In the genomic region with DNA sequence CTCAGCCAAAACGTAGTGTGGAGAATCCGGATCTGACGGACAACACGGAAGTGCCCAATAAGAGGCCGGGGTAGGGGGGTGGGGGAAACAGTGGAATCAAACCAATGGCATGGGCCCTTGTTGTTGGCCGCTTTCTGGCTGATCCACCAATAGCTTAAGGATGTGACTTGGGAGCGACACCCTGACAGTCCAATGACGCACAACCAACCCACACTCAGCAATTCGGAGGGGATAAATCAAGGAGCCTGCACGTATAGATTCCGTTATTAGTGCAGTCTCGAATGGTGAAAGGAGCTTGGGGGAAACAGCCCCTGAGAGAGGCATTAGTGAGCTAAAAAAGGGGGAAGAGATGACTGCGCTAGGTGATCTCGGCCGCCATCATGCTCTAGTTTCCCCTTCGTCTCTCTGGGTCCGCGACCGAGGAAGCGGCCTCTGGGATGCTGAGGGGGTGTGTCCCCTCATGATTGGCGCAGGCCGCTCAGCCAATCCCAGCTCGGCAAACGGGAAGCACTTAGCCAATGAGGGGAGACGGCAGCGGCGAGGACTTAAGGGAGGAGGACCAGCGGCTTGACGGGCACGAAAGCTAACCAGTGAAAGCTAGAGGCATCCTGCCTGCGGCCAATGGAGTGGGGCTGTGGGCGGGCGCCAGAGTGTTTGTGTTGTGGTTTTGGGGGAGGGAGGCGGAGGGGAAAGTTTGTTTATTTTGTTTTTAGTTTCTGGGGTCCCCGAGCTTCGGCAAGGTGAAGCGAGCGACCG, we compare ENCODE assay signal across 8 mouse cellular contexts. TPM values are rescaled to one million over a fixed set of nuclear protein-coding genes. Genes with fewer than 3 reads are reported as not detected.
DNase-seq lines count a peak whose midpoint lies in the region; ATAC-seq and TF ChIP-seq lines count a peak whose summit lies in the region.

A gene (plus strand): TSS at position 706 of the 756 bp plus-strand sequence.

- WGBS in bone marrow, adult 2 months: under 1% methylated on average over 39 of the region's 39 CpGs
- under 1% methylated on average over 39 of the region's 39 CpGs for WGBS in embryonic facial prominence, embryonic 15.5 days
- under 1% methylated on average over 39 of the region's 39 CpGs for WGBS in limb, embryonic 14.5 days
- under 1% methylated on average over 39 of the region's 39 CpGs for WGBS in midbrain, postnatal 0 days

- peak within 1 kb of the TSS; percentile 87 for H3K9ac ChIP-seq in embryonic facial prominence, embryonic 15.5 days
- peak within 1 kb of the TSS; percentile 90 for H3K9ac ChIP-seq in limb, embryonic 14.5 days (ENCODE audit: low read depth, low read length, severe bottlenecking)
- peak within 1 kb of the TSS; percentile 92 for H3K9ac ChIP-seq in midbrain, postnatal 0 days (replicated peaks; ENCODE audit: low read length, poor library complexity, severe bottlenecking)

- peak; percentile 100 for DNase-seq in 416B (ENCODE audit: low read depth)
- peak; percentile 99 for DNase-seq in heart, adult 8-10 months (ENCODE audit: low spot score)
- peak; percentile 99 for DNase-seq in kidney, adult 9 months
- peak; percentile 99 for DNase-seq in limb, embryonic 14.5 days (ENCODE audit: low spot score)
- peak; percentile 99 for DNase-seq in midbrain, postnatal 0 days (ENCODE audit: low spot score)
- peak; percentile 97 for DNase-seq in spleen, postnatal 14 days (ENCODE audit: low spot score in 2 of 2)

- H3K27me3 ChIP-seq in embryonic facial prominence, embryonic 15.5 days: no peaks in the 10 kb centered on the region
- H3K27me3 ChIP-seq in limb, embryonic 14.5 days (ENCODE audit: control insufficient read depth, insufficient read depth, low read length): no peaks in the 10 kb centered on the region
- no peaks in the 10 kb centered on the region for H3K27me3 ChIP-seq in midbrain, postnatal 0 days (ENCODE audit: insufficient read depth, low read length)

- no peaks in the 10 kb centered on the region for H3K36me3 ChIP-seq in embryonic facial prominence, embryonic 15.5 days
- no peaks in the 10 kb centered on the region for H3K36me3 ChIP-seq in limb, embryonic 14.5 days (ENCODE audit: control insufficient read depth, insufficient read depth, low read length)
- no peaks in the 10 kb centered on the region for H3K36me3 ChIP-seq in midbrain, postnatal 0 days (ENCODE audit: insufficient read depth, low read length)

- peak within 1 kb of the TSS; percentile 94 for H3K4me3 ChIP-seq in bone marrow, adult 2 months (replicated peaks; ENCODE audit: control insufficient read depth, low read depth, low read length)
- H3K4me3 ChIP-seq in embryonic facial prominence, embryonic 15.5 days (replicated peaks): peak within 1 kb of the TSS; percentile 99
- H3K4me3 ChIP-seq in limb, embryonic 14.5 days (replicated peaks; ENCODE audit: low read length): peak within 1 kb of the TSS; percentile 94
- H3K4me3 ChIP-seq in midbrain, postnatal 0 days (ENCODE audit: low read depth, low read length): peak within 1 kb of the TSS; percentile 91

- no peaks in the 10 kb centered on the region for H3K9me3 ChIP-seq in embryonic facial prominence, embryonic 15.5 days (replicated peaks)
- no peaks in the 10 kb centered on the region for H3K9me3 ChIP-seq in limb, embryonic 14.5 days (ENCODE audit: control insufficient read depth, low read length)
- no peaks in the 10 kb centered on the region for H3K9me3 ChIP-seq in midbrain, postnatal 0 days (ENCODE audit: low read length)

- ATAC-seq in embryonic facial prominence, embryonic 15.5 days (ENCODE audit: insufficient number of reproducible peaks, low FRiP score, low TSS enrichment, low read depth): peak; percentile 98
- peak; percentile 95 for ATAC-seq in limb, embryonic 14.5 days (ENCODE audit: low FRiP score, low read depth)
- peak; percentile 96 for ATAC-seq in midbrain, postnatal 0 days (ENCODE audit: low FRiP score)

- H3K4me1 ChIP-seq in bone marrow, adult 2 months (ENCODE audit: control insufficient read depth, insufficient read depth, low read length): no peaks in the 10 kb centered on the region; the same call in 1 of the 2 replicates
- peaks cover 32% of the 10 kb centered on the region for H3K4me1 ChIP-seq in embryonic facial prominence, embryonic 15.5 days
- H3K4me1 ChIP-seq in limb, embryonic 14.5 days (ENCODE audit: control insufficient read depth, insufficient read depth, low read length): peaks cover 28% of the 10 kb centered on the region
- no peaks in the 10 kb centered on the region; the same call in 1 of the 2 replicates for H3K4me1 ChIP-seq in midbrain, postnatal 0 days (ENCODE audit: insufficient read depth, low read length)

- no peak for TF ChIP-seq CTCF in bone marrow, adult 2 months (IDR thresholded peaks at IDR 0.05; ENCODE audit: control insufficient read depth, insufficient read depth, low read length)
- no peak for TF ChIP-seq CTCF in midbrain, postnatal 0 days (IDR thresholded peaks at IDR 0.05)

- H3K27ac ChIP-seq in bone marrow, adult 2 months (ENCODE audit: control insufficient read depth, insufficient read depth, low read depth, low read length, poor library complexity): peak within 1 kb of the TSS; percentile 95
- H3K27ac ChIP-seq in embryonic facial prominence, embryonic 15.5 days (replicated peaks): peak within 1 kb of the TSS; percentile 96
- peak within 1 kb of the TSS; percentile 92 for H3K27ac ChIP-seq in limb, embryonic 14.5 days (replicated peaks; ENCODE audit: low read depth, low read length)
- peak within 1 kb of the TSS; percentile 95 for H3K27ac ChIP-seq in midbrain, postnatal 0 days (ENCODE audit: low read depth, low read length)

- peak; percentile 94 for TF ChIP-seq POLR2A in bone marrow, adult 2 months (IDR thresholded peaks at IDR 0.05; ENCODE audit: borderline replicate concordance, control insufficient read depth, low read depth, low read length)
- peak; percentile 83; the same call in 1 of the 2 replicates for TF ChIP-seq POLR2A in limb, embryonic 14.5 days (IDR thresholded peaks at IDR 0.05; ENCODE audit: borderline replicate concordance, extremely low read depth, insufficient read depth, insufficient read length)

- peak within 1 kb of the TSS; percentile 91 for H3K4me2 ChIP-seq in embryonic facial prominence, embryonic 15.5 days (replicated peaks)
- H3K4me2 ChIP-seq in limb, embryonic 14.5 days (replicated peaks; ENCODE audit: low read depth, low read length, severe bottlenecking): peak within 1 kb of the TSS; percentile 56
- peak within 1 kb of the TSS; percentile 64 for H3K4me2 ChIP-seq in midbrain, postnatal 0 days (ENCODE audit: low read depth, low read length, poor library complexity, severe bottlenecking)

RNA-seq across cellular contexts. Expression of the gene that starts here (rescaled TPM):
- polyA plus RNA-seq in bone marrow, adult 2 months (2011; ENCODE audit: insufficient read depth, insufficient read length, low replicate concordance, missing spikeins): 29.2 and 65.3 TPM in 2 replicates
- polyA plus RNA-seq in embryonic facial prominence, embryonic 15.5 days (2015; fragmentation: Nextera tagmentation; extraction: Ambion mirVana): 23.9 and 28.3 TPM in 2 replicates
- 10 to 100 TPM; 48.4 to 52.2 (median 48.9) TPM for total RNA-seq in heart, adult 8-10 months (2022)
- polyA plus RNA-seq in limb, embryonic 14.5 days (2012; rRNA removed): 12.5 and 14.0 TPM in 2 replicates
- polyA plus RNA-seq in limb, embryonic 14.5 days (2014; fragmentation: Nextera tagmentation; extraction: Ambion mirVana): 15.8 and 19.4 TPM in 2 replicates
- total RNA-seq in midbrain, postnatal 0 days (2014; rRNA removed): 30.0 and 39.0 TPM in 2 replicates
- 21.5 and 26.3 TPM in 2 replicates for polyA plus RNA-seq in midbrain, postnatal 0 days (2015; fragmentation: Nextera tagmentation; extraction: Ambion mirVana)

Comparison
In these comparisons a context has a peak if more than half of its experiments do, and no peak if none do; other contexts are left out.
1. Peak in every context shown above with its lines: DNase-seq, ATAC-seq, H3K4me3 ChIP-seq and H3K27ac ChIP-seq.